Mouse (Mus musculus) MEL (cell line): ENCODE data around the gene Ranbp17. TPM values are rescaled to one million over a fixed set of nuclear protein-coding genes. Genes with fewer than 3 reads are reported as not detected.
"Not testable (repeated sequence)": the region's sequence is repeated elsewhere in the genome, so short reads cannot be mapped to it uniquely, and the experiment has no call there.

Experiments used
- DNase-seq: peaks from one replicate; pipeline ENCODE4 v3.0.0; 2011; ENCODE audit warnings: low read depth, low spot score
- H3K27ac ChIP-seq: 2 replicates; pipeline ENCODE4 v1.5.1; 2012; ENCODE audit warnings: low read depth, mild to moderate bottlenecking, control low read depth, low read length, moderate library complexity; ENCODE audit not compliant: control insufficient read depth
- H3K27me3 ChIP-seq, 2 experiments: fragments of 150-350 bp in 1 of 2; sonication (generic) in 1 of 2; 2 replicates each; pipeline ENCODE4 v1.6.1; 2012; ENCODE audit warnings: low read length in 2 of 2, mild to moderate bottlenecking in 2 of 2, improper control_type of control experiment in 1 of 2, moderate library complexity in 1 of 2; ENCODE audit not compliant: insufficient read depth in 2 of 2, control insufficient read depth in 1 of 2
- H3K36me3 ChIP-seq, 2 experiments: 2 replicates each; pipeline ENCODE4 v1.6.1; 2012 to 2014; ENCODE audit warnings: low read length in 2 of 2, improper control_type of control experiment in 1 of 2, inconsistent platforms in 1 of 2, mild to moderate bottlenecking in 1 of 2; ENCODE audit not compliant: insufficient read depth in 2 of 2, control insufficient read depth in 1 of 2
- H3K4me1 ChIP-seq, 2 experiments: fragments of 150-350 bp in 1 of 2; sonication (generic) in 1 of 2; 2 replicates each; pipeline ENCODE4 v1.6.1; 2012; ENCODE audit warnings: low read length in 2 of 2, improper control_type of control experiment in 1 of 2, mild to moderate bottlenecking in 1 of 2; ENCODE audit not compliant: insufficient read depth in 2 of 2, control insufficient read depth in 1 of 2
- H3K4me3 ChIP-seq, 2 experiments: fragments of 150-350 bp in 1 of 2; sonication (generic) in 1 of 2; 2 replicates each; pipeline ENCODE4 v1.5.1; 2012; ENCODE audit warnings: low read depth in 2 of 2, low read length in 2 of 2, mild to moderate bottlenecking in 2 of 2, moderate library complexity in 2 of 2, control low read depth in 1 of 2, improper control_type of control experiment in 1 of 2; ENCODE audit not compliant: control insufficient read depth in 1 of 2, insufficient read depth in 1 of 2
- H3K79me2 ChIP-seq: 2 replicates; pipeline ENCODE4 v1.6.1; 2012; ENCODE audit warnings: mild to moderate bottlenecking, low read length, moderate library complexity; ENCODE audit not compliant: control insufficient read depth, poor library complexity, insufficient read depth
- H3K9ac ChIP-seq: 2 replicates; pipeline ENCODE4 v1.6.1; 2012; ENCODE audit warnings: low read depth, mild to moderate bottlenecking, control low read depth, low read length, moderate library complexity; ENCODE audit not compliant: control insufficient read depth, poor library complexity, severe bottlenecking
- H3K9me3 ChIP-seq: fragments of 150-350 bp; sonication (generic); replicated peaks from 2 replicates; pipeline ENCODE4 v1.6.1; 2012; ENCODE audit warnings: mild to moderate bottlenecking, low read length, improper control_type of control experiment, moderate library complexity; ENCODE audit not compliant: insufficient read depth
- ELF1 ChIP-seq: IDR thresholded peaks from 2 replicates; pipeline ENCODE4 v1.6.1; 2014; ENCODE audit warnings: low read depth, mild to moderate bottlenecking, inconsistent platforms, low read length, improper control_type of control experiment, moderate library complexity
- EP300 ChIP-seq, 2 experiments: IDR thresholded peaks; 2 replicates each; pipeline ENCODE4 v1.6.1; 2011; ENCODE audit warnings: improper control_type of control experiment in 2 of 2, low read length in 2 of 2, low read depth in 1 of 2, mild to moderate bottlenecking in 1 of 2
- KAT2A ChIP-seq: conservative IDR thresholded peaks from 2 replicates; pipeline ENCODE4 v1.6.1; 2012; ENCODE audit warnings: low read depth, low read length, improper control_type of control experiment, inconsistent platforms
- MAFK ChIP-seq: IDR thresholded peaks from 2 replicates; pipeline ENCODE4 v1.6.1; 2011; ENCODE audit warnings: low read depth, mild to moderate bottlenecking, low read length, improper control_type of control experiment, borderline replicate concordance
- MYB ChIP-seq: IDR thresholded peaks from 2 replicates; pipeline ENCODE4 v1.6.1; 2011; ENCODE audit warnings: mild to moderate bottlenecking, low read depth, low read length, improper control_type of control experiment
- NRF1 ChIP-seq: IDR thresholded peaks from 2 replicates; pipeline ENCODE4 v1.6.1; 2014; ENCODE audit warnings: low read depth, mild to moderate bottlenecking, inconsistent platforms, low read length, improper control_type of control experiment, moderate library complexity; ENCODE audit not compliant: poor library complexity, insufficient read depth, severe bottlenecking
- POLR2A ChIP-seq, 2 experiments: IDR thresholded peaks; 2 replicates each; pipeline ENCODE4 v1.6.1; 2011 to 2012; ENCODE audit warnings: low read length in 2 of 2, mild to moderate bottlenecking in 2 of 2, control low read depth in 1 of 2, improper control_type of control experiment in 1 of 2, low read depth in 1 of 2, moderate library complexity in 1 of 2; ENCODE audit not compliant: control insufficient read depth in 1 of 2, insufficient read depth in 1 of 2, poor library complexity in 1 of 2
- POLR2AphosphoS5 ChIP-seq: IDR thresholded peaks from 2 replicates; pipeline ENCODE4 v1.6.1; 2012; ENCODE audit warnings: low read depth, borderline replicate concordance, mild to moderate bottlenecking, inconsistent platforms, low read length, moderate library complexity, mixed read lengths
- RAD21 ChIP-seq: IDR thresholded peaks from 2 replicates; pipeline ENCODE4 v1.6.1; 2011; ENCODE audit warnings: mild to moderate bottlenecking, low read depth, low read length, improper control_type of control experiment
- SMC3 ChIP-seq: IDR thresholded peaks from 2 replicates; pipeline ENCODE4 v1.6.1; 2011; ENCODE audit warnings: low read depth, low read length, improper control_type of control experiment
- TAL1 ChIP-seq: IDR thresholded peaks from 2 replicates; pipeline ENCODE4 v1.6.1; 2012; ENCODE audit warnings: mild to moderate bottlenecking, inconsistent platforms, low read length, moderate library complexity, mixed read lengths
- TBP ChIP-seq: IDR thresholded peaks from 2 replicates; pipeline ENCODE4 v1.8.0; 2011; ENCODE audit warnings: low read depth, low read length, improper control_type of control experiment
- USF2 ChIP-seq, 2 experiments: IDR thresholded peaks; 2 replicates each; pipeline ENCODE4 v1.6.1; 2011 to 2012; ENCODE audit warnings: improper control_type of control experiment in 2 of 2, low read length in 2 of 2, borderline replicate concordance in 1 of 2, inconsistent platforms in 1 of 2, low read depth in 1 of 2, mild to moderate bottlenecking in 1 of 2; ENCODE audit not compliant: insufficient read depth in 1 of 2
- ZKSCAN1 ChIP-seq: IDR thresholded peaks from 2 replicates; pipeline ENCODE4 v1.6.1; 2012; ENCODE audit warnings: low read depth, mild to moderate bottlenecking, inconsistent platforms, low read length, improper control_type of control experiment, moderate library complexity
- polyA plus RNA-seq, 2 experiments: library from polyadenylated mRNA; stranded (reverse) in 1 of 2; unstranded in 1 of 2; fragments of >175 nt in 1 of 2; fragments of >200 nt in 1 of 2; gene quantifications; 2 replicates each; pipeline versions ENCODE4 v1.2.1 to v1.2.4; 2012; ENCODE audit warnings: low replicate concordance in 2 of 2, low read depth in 1 of 2; ENCODE audit not compliant: insufficient read length in 2 of 2, insufficient read depth in 1 of 2, missing spikeins in 1 of 2
- total RNA-seq: library from RNA; depleted of rRNA; stranded (reverse); fragments of 300-350 nt; gene quantifications from 2 replicates; pipeline ENCODE4 v1.2.3, GENCODE M21; 2012

Gene Ranbp17
- total and polyA plus RNA-seq, 3 experiments = not detected

DNA sequence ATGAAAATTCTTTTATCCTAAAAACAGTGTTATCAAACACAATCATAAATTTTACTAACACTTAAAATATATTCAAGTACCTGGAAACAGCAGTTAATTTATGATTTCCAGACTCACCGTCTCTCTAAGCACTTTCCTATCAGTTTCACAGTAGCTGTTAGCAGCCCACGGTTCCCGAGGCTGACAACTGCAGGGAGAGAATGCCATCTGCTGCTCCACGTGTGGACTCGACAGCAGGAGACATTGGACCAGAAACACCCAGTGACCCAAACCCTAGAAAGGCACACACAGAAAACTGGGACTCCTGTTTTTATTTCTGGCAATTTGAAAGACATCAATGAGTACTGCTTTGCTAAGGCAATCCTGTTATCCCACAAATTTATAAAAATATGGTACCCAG lies 79.7 kb downstream of the Ranbp17 start:
- Histone ChIP-seq H3K9ac (no peak overlapping the region), H3K27me3 (peaks cover 0 to 1% of the 10 kb centered on the region in 2 experiments; a peak in 2 of 4 replicates), H3K79me2 (no peaks in the 10 kb centered on the region), H3K27ac (no peak overlapping the region), H3K4me1 (no peaks in the 10 kb centered on the region), H3K36me3 (no peaks in the 10 kb centered on the region), H3K4me3 (no peak overlapping the region), H3K9me3 (no peaks in the 10 kb centered on the region)
- DNase-seq = no peak
- no peak for TF ChIP-seq POLR2AphosphoS5
- TF ChIP-seq SMC3 = no peak
- TF ChIP-seq ELF1 = no peak
- TF ChIP-seq EP300 (IDR thresholded peaks at IDR 0.05; ENCODE audit: low read depth in 1 of 2, low read length in 2 of 2) = no peak
- TF ChIP-seq KAT2A = no peak
- TF ChIP-seq TBP = no peak
- no peak for TF ChIP-seq MAFK
- TF ChIP-seq TAL1 = no peak
- TF ChIP-seq RAD21 = no peak
- no peak for TF ChIP-seq ZKSCAN1
- TF ChIP-seq USF2 (IDR thresholded peaks at IDR 0.05; ENCODE audit: borderline replicate concordance in 1 of 2, insufficient read depth in 1 of 2, low read depth in 1 of 2, low read length in 2 of 2) = no peak
- TF ChIP-seq NRF1 = no peak
- no peak for TF ChIP-seq POLR2A (IDR thresholded peaks at IDR 0.05; ENCODE audit: control insufficient read depth in 1 of 2, insufficient read depth in 1 of 2, low read depth in 1 of 2, low read length in 2 of 2, poor library complexity in 1 of 2)
- no peak for TF ChIP-seq MYB

DNA sequence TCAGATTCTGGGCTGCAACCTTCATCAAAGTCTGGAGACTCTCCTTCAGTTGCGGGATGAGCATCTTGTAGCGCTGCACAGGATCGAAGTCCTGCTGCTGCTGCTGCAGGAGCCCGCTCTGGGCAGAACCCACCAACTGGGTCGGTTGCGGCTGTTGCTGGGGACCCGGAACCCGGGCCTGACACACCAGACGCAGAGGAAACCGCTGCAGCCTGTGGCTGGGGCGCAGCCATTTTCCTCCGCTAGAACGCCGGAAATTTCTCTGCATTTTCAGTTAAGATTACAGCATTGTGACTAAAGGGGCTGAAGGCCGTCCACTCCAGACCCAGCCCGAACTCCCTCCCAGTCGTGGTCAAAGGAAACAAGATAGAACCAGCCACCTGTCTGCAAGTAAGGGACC lies 85.3 kb downstream of the Ranbp17 start:
- not testable (repeated sequence) for H3K27me3 ChIP-seq, DNase-seq, H3K4me1 ChIP-seq, H3K27ac ChIP-seq, H3K9me3 ChIP-seq, H3K36me3 ChIP-seq, H3K4me3 ChIP-seq, H3K79me2 ChIP-seq, H3K9ac ChIP-seq

DNA sequence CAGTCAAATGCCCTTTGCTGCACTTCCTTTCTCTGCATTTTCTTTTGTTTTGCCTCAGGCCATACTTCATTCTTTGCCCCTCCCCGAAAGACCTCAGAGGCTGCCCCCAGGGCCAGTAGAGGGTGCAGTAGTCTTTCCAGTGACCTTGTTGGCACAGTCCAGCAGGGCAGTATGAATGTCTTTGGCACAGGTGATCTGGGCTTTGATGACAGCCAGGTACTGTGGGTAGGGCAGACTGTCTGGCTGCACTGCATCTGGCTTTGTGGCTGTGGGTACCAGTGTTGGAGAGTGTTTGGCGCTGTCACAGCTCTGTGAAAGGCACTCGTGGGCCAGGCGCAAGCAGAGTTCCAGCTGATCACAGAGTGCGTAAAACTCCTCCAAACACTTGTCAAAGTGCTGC lies 85.8 kb downstream of the Ranbp17 start:
- not testable (repeated sequence) for H3K9me3 ChIP-seq, H3K27me3 ChIP-seq, H3K9ac ChIP-seq, DNase-seq, H3K4me3 ChIP-seq, H3K36me3 ChIP-seq, H3K27ac ChIP-seq, H3K79me2 ChIP-seq, H3K4me1 ChIP-seq
